Mouse (Mus musculus): Measurements from ENCODE around the gene Erfe.

- no peak for TF ChIP-seq CTCF (IDR thresholded peaks at IDR 0.05; ENCODE audit: borderline replicate concordance, control insufficient read depth, extremely low read depth, insufficient read depth, low read length, poor library complexity)
- no peak for TF ChIP-seq POLR2A (IDR thresholded peaks at IDR 0.05; ENCODE audit: control insufficient read depth, extremely low read depth, insufficient read depth, low read length, poor library complexity)
These were observed 1.2 kb upstream of the Erfe start for GRCm38 (mm10) chr1:91364822-91365644.
